Mouse (Mus musculus) olfactory bulb, adult 2 months (tissue): Measurements from ENCODE around the gene Acsbg1.

Source experiments
- CTCF ChIP-seq: fragments of 200-500 bp; IDR thresholded peaks from 2 replicates; pipeline ENCODE4 v1.5.1; 2012; ENCODE audit warnings: low read depth, mild to moderate bottlenecking, low read length, moderate library complexity; ENCODE audit not compliant: insufficient read depth
- POLR2A ChIP-seq: fragments of 200-500 bp; IDR thresholded peaks from 2 replicates; pipeline ENCODE4 v1.6.1; 2012; ENCODE audit warnings: mild to moderate bottlenecking, low read depth, low read length, moderate library complexity; ENCODE audit not compliant: insufficient read depth

DNA sequence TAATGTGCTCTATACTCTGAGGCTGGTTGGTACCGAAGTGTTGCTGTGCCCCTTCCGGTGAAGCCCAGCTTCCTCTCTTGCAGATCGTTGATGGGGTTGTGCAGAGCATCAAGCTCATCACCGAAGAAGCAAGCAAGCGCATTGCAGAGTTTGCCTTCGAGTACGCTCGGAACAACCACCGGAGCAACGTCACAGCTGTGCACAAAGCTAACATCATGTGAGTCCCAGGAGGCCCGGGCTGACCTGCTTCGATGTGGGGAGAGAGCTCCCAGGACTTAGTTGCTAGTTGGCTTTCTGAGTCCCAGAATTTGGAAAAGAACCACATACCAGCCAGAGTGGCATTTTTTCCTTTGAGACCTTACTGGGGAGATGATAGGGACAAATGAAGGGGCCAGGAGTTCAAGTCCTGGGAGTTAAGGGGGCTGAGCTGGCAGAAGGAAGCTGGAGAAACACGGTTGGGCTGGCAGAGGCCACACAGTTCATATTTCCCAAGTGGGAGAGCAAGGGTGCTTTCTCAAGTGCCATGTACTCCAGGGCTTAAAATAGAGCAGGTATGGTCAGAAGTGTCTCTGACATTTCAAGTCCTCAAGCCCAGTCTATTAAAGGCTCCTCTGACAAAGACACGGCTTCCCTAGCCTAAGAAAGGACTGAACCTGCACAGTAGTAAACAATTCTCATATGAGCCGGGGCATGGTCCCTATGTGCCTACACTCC is 64.8 kb downstream of the Acsbg1 start:
- no peak for TF ChIP-seq CTCF
- TF ChIP-seq POLR2A, result no peak
